In genomic region chr9:121424281-121425164, GRCm38 (mm10) we compare ENCODE assay signal across 16 mouse cellular contexts.
A peak's percentile ranks its signal among the peaks of the same experiment; 100 is the strongest.
DNase-seq lines count a peak whose midpoint lies in the region; ATAC-seq and TF ChIP-seq lines count a peak whose summit lies in the region.
"Had no signal": no experiment of that assay in that cellular context is flagged by ENCODE, and none has a peak within 500 bp of the region (broad histone marks: within the 10 kb centered on the region; RNA-seq: fewer than 3 reads in every experiment).

No protein-coding gene starts in this region.

- no peak for TF ChIP-seq EP300 in lung, postnatal 0 days (IDR thresholded peaks at IDR 0.05)

- H3K4me1 ChIP-seq in lung, postnatal 0 days (ENCODE audit: insufficient read depth, low read depth, low read length), result peaks cover 20% of the 10 kb centered on the region
- H3K4me1 ChIP-seq: midbrain, embryonic 12.5 days had no signal

- H3K9ac ChIP-seq in lung, postnatal 0 days (replicated peaks; ENCODE audit: low read depth), result no peak overlapping the region
- H3K9ac ChIP-seq: hindbrain, embryonic 12.5 days; midbrain, embryonic 12.5 days had no signal

- no peak for DNase-seq in frontal cortex, postnatal 36 days (ENCODE audit: low spot score in 2 of 2)
- no peak for DNase-seq in lung, postnatal 0 days (ENCODE audit: low spot score)
- DNase-seq in lung, adult 18-20 months, result no peak
- peak; percentile 34 for DNase-seq in R1 (ENCODE audit: low read depth, low spot score)
- DNase-seq in mesoderm, embryonic 11.5 days (ENCODE audit: low read depth, low spot score), result peak; percentile 23
- no peak for DNase-seq in yolk sac, embryonic 10.5 days (ENCODE audit: low spot score)
- no peak for DNase-seq in adrenal gland, postnatal 4 days (ENCODE audit: low spot score in 2 of 2)
- DNase-seq: adrenal gland, postnatal 36 days; heart, adult 2 months; lung, postnatal 36 days; thymus, postnatal 4 days had no signal

- WGBS in lung, postnatal 0 days, result 72% methylated on average over 16 of the region's 16 CpGs

- no peaks in the 10 kb centered on the region for H3K9me3 ChIP-seq in lung, postnatal 0 days (ENCODE audit: low read length)
- H3K9me3 ChIP-seq: hindbrain, embryonic 12.5 days; midbrain, embryonic 12.5 days had no signal

- H3K4me3 ChIP-seq in lung, postnatal 0 days (ENCODE audit: low read depth, low read length), result no peak overlapping the region
- H3K4me3 ChIP-seq: heart, adult 2 months; hindbrain, embryonic 12.5 days; midbrain, embryonic 12.5 days had no signal

- peak overlapping the region; percentile 43; the same call in 1 of the 2 replicates for H3K27ac ChIP-seq in lung, postnatal 0 days (ENCODE audit: low read length)
- H3K27ac ChIP-seq: heart, adult 2 months; hindbrain, embryonic 12.5 days; midbrain, embryonic 12.5 days had no signal

- no peaks in the 10 kb centered on the region for H3K27me3 ChIP-seq in lung, postnatal 0 days (replicated peaks; ENCODE audit: insufficient read depth, low read length)
- H3K27me3 ChIP-seq: CH12.LX; hindbrain, embryonic 12.5 days; midbrain, embryonic 12.5 days had no signal

- no peaks in the 10 kb centered on the region for H3K36me3 ChIP-seq in lung, postnatal 0 days (ENCODE audit: insufficient read depth, low read length)
- H3K36me3 ChIP-seq: hindbrain, embryonic 12.5 days; midbrain, embryonic 12.5 days had no signal

- H3K4me2 ChIP-seq in lung, postnatal 0 days (replicated peaks; ENCODE audit: low read depth, low read length), result no peak overlapping the region
- H3K4me2 ChIP-seq: hindbrain, embryonic 12.5 days; midbrain, embryonic 12.5 days had no signal

- ATAC-seq in frontal cortex, adult (ENCODE audit: low TSS enrichment), result peak; percentile 9; the same call in 1 of the 2 replicates
- no peak for ATAC-seq in lung, postnatal 0 days
- ATAC-seq: forebrain, embryonic 14.5 days had no signal

- TF ChIP-seq CTCF in lung, postnatal 0 days (IDR thresholded peaks at IDR 0.05), result no peak

Comparison
In these comparisons a context has a peak if more than half of its experiments do, and no peak if none do; other contexts are left out.
1. DNase-seq: peak in R1 (single experiment) and mesoderm, embryonic 11.5 days (single experiment); none in frontal cortex, postnatal 36 days (0 of 2), lung, postnatal 0 days (single experiment), lung, adult 18-20 months (0 of 2), yolk sac, embryonic 10.5 days (single experiment) and adrenal gland, postnatal 4 days (0 of 2).